Comparison of ENCODE assay signal across 7 mouse cellular contexts in the genomic region with DNA sequence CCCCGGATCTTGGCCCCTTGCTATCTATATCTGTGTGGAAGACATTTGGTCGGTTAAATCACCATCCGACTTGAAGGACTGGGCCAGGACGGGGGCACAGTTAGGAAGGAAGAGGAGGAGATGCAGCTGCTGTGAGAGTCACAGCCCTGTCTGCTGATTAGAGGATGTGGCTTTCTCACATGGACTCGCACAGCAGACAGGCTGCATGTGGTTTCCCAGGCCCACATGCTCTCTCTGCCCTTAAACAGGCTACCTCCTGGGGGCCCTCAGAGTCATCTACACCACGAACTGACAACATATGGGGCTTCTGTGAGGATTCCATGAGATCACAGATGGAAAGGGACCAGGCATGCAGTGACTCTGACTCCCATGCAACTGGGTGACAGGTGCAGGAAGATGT.
DNase-seq lines count a peak whose midpoint lies in the region; ATAC-seq and TF ChIP-seq lines count a peak whose summit lies in the region.

No protein-coding gene starts in this region.

- no peak overlapping the region for H3K9ac ChIP-seq in heart, adult 2 months (ENCODE audit: low read depth, low read length)
- no peak overlapping the region for H3K9ac ChIP-seq in midbrain, embryonic 13.5 days (replicated peaks)

- H3K36me3 ChIP-seq in heart, adult 2 months (ENCODE audit: control insufficient read depth, insufficient read depth, low read length): no peaks in the 10 kb centered on the region
- H3K36me3 ChIP-seq in midbrain, embryonic 13.5 days: no peaks in the 10 kb centered on the region

- H3K9me3 ChIP-seq in midbrain, embryonic 13.5 days: no peaks in the 10 kb centered on the region

- no peak for TF ChIP-seq EP300 in heart, adult 2 months (IDR thresholded peaks at IDR 0.05; ENCODE audit: insufficient read depth, low read depth, low read length)

- no peak overlapping the region; the same call in 1 of the 2 replicates for H3K27ac ChIP-seq in heart, adult 2 months
- H3K27ac ChIP-seq in midbrain, embryonic 13.5 days: no peak overlapping the region

- H3K4me3 ChIP-seq in heart, adult 2 months: no peak overlapping the region
- H3K4me3 ChIP-seq in midbrain, embryonic 13.5 days (replicated peaks): no peak overlapping the region

- peak; percentile 28 for DNase-seq in left cerebral cortex, postnatal 4 days
- no peak for DNase-seq in left cerebral cortex, adult 8-10 months (ENCODE audit: low spot score in 2 of 2)
- DNase-seq in heart, adult 2 months: peak; percentile 34 to 47
- peak; percentile 13 for DNase-seq in lung, postnatal 10 days
- peak; percentile 58 to 73 for DNase-seq in thymus, adult 18-20 months
- no peak for DNase-seq in frontal cortex, postnatal 25 days (ENCODE audit: low spot score in 2 of 2)

- no peak overlapping the region for H3K4me2 ChIP-seq in midbrain, embryonic 13.5 days (replicated peaks)

- no peak for TF ChIP-seq CTCF in heart, adult 2 months (IDR thresholded peaks at IDR 0.05)

- no peaks in the 10 kb centered on the region for H3K27me3 ChIP-seq in heart, adult 2 months (ENCODE audit: control insufficient read depth, insufficient read depth, low read length)
- H3K27me3 ChIP-seq in midbrain, embryonic 13.5 days: no peaks in the 10 kb centered on the region

- H3K79me2 ChIP-seq in heart, adult 2 months (replicated peaks; ENCODE audit: control insufficient read depth, insufficient read depth, low read length): no peaks in the 10 kb centered on the region

- TF ChIP-seq POLR2A in heart, adult 2 months (IDR thresholded peaks at IDR 0.05; ENCODE audit: insufficient read depth, low read depth, low read length): no peak

- 30% methylated on average over 6 of the region's 6 CpGs for WGBS in heart, adult 2 months
- 60% methylated on average over 6 of the region's 6 CpGs for WGBS in midbrain, embryonic 13.5 days

- H3K4me1 ChIP-seq in heart, adult 2 months (ENCODE audit: control insufficient read depth, insufficient read depth, low read length): peaks cover 7% of the 10 kb centered on the region
- no peaks in the 10 kb centered on the region for H3K4me1 ChIP-seq in midbrain, embryonic 13.5 days (replicated peaks)

- intact Hi-C loops in left cerebral cortex, postnatal 4 days (cut with DNase I): loop anchor here (5.0 kb wide), 1 partner anchor 185 kb away; no protein-coding TSS in a partner anchor
- intact Hi-C loops in heart, adult 2 months (cut with DNase I): loop anchor here (1.0 to 10.0 kb wide), 5 partner anchors 27 to 365 kb away; no protein-coding TSS in a partner anchor

- no peak for ATAC-seq in midbrain, embryonic 13.5 days

Comparison
In these comparisons a context has a peak if more than half of its experiments do, and no peak if none do; other contexts are left out.
1. DNase-seq: peak in left cerebral cortex, postnatal 4 days (single experiment), heart, adult 2 months (2 of 2), lung, postnatal 10 days (single experiment) and thymus, adult 18-20 months (2 of 2); none in left cerebral cortex, adult 8-10 months (0 of 2) and frontal cortex, postnatal 25 days (0 of 2).